Mouse (Mus musculus) CD4-positive, CD25-positive, alpha-beta regulatory T cell, adult 2 months (primary cell): Measurements from ENCODE around the gene Rgma.
A peak's percentile ranks its signal among the peaks of the same experiment; 100 is the strongest.

ENCODE experiments used
- DNase-seq: peaks from one replicate; pipeline ENCODE4 v3.0.0-alpha.2; 2012; ENCODE audit warnings: low read depth, low spot score

Gene Rgma

DNA sequence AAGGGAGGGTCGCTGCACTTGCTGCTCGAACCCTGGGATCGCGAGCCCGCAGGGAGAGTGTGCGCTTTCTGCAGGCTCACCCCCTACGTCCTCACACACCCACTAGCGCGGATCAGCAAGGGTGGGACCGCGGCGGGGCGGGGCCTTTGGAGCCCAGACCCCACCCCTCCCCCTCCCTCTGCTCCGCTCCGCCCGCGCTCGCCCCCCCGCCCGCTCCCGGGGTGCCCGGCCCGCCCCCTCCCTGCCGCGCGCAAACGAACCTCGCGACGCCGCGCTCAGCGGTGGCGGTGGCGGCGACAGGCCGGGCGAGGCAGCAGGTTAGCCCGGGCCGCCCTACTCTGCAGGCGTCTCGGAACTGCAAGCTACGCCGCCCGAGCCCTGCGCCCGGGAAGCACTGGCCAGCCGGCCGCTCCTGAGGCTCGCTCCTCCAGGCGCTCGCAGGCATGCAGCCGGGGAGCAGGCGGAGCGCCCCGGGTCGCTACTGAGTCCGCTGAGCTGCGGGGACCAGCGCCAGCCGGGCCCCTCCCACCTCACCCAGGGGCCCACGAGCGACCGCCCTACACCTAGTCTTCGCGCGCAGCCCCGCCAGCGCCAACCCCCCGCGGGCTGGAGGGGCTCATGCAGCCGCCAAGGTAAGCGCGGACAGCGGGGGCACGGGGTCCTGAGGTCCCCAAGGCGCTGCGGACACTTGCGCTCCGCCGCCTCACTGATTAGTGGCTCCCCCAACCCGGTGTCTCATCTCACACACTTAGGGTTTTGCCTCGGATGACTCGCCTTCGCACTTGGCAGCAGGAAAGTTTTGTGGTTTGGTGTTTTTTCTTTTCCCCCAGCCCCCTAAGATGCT, at the start of gene Rgma:
TSS of gene Rgma (plus strand) at position 253 of the 844 bp plus-strand sequence.
- peak; percentile 31 for DNase-seq

DNA sequence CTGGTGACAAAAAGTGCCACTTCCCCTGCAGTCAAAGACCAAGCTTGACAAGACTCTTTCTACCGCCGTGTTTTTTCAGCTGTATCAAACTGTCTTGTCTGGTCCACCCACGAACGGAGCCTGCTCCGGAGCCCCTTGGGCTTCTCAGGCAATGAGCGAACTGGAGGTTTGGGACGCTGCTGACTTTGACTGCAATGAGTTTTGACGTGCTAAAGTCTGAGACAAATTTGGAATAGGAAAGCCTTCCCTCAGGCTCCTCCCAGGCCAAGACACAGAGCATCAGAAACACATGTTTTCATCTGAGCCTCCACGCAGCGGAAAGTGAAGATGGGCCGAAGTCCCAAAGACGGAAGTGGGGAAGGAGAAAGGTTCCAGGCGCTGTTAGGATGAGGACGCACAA, 49.1 kb upstream of the Rgma start:
- DNase-seq = no peak

- no peak for DNase-seq
These were observed 48.6 kb upstream of the Rgma start for GRCm38 (mm10) chr7:73326680-73327079.

DNA sequence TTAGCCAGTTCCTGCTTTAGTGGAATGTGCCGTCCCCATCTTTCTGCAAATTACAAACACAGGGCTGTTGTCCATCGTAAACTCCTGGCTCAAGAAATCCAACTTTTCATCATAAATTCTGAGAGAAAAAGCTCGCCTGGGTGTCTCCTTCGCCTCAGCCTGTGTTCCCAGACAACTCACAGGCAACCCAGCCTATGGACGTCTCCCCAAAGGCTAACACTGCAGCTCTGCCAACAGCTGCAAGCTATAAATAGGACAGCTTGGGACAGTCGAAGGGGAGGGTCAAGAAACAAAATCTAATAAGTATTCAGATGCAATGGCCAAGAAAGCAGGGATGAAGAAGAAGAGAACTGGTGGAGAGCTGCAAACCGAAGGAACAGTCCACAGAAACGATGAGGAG, 48.1 kb upstream of the Rgma start:
- DNase-seq = no peak

- DNase-seq = no peak
These were observed 47.7 kb upstream of the Rgma start for GRCm38 (mm10) chr7:73327652-73328051.

GRCm38 (mm10) chr7:73328653-73329207, 46.6 kb upstream of the Rgma start:
- DNase-seq = no peak

DNA sequence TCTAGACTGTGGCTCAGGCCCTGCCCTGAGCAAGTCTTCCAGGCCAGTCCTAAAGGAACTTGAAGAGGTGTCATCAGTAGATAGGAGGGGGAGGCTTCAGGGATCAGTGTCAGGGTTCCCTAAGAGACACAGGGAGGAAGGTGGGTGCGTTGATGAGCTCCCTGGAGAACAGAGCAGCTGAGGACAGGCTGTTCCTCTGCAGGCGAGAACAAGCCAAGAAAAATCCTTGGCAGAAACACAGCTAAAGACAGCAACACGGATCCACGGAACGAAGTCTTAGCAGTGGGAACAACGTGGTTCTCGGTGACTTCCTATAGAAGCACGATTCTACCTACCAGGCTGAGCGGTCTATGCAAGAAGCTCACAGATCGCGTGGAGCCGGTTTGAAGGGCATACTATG, 44.6 kb upstream of the Rgma start:
- no peak for DNase-seq

GRCm38 (mm10) chr7:73331645-73332044, 43.7 kb upstream of the Rgma start:
- no peak for DNase-seq

DNA sequence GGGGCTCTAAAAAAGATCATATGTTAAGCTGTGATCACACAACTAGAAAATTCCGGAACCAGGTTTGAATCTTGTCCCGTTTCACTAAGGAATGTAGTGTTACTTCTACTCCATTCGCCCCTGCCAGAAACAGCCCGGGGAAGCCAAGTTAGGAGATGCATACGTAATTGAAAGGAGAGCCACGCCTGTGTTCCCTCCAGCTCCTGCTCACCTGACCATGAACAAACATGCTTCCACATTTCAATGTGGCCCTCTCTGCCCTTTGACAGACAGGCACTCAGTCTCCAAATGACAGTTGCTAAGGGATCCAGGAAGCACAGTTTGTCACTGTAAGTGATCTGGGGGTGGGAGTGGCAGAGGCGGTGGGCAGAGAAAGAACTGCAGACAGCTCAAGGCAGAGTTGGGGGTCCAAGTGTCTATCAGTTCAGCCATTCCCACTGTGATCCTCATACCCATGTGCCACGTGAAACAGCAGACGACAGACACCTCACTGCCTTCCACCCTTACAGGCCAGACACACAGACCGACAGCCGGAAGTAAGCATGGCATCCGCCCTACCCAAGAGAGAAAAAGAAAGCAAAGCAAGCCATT, 41.8 kb upstream of the Rgma start:
- no peak for DNase-seq

GRCm38 (mm10) chr7:73334883-73335282, 40.4 kb upstream of the Rgma start:
- no peak for DNase-seq

GRCm38 (mm10) chr7:73336380-73336779, 38.9 kb upstream of the Rgma start:
- no peak for DNase-seq

DNA sequence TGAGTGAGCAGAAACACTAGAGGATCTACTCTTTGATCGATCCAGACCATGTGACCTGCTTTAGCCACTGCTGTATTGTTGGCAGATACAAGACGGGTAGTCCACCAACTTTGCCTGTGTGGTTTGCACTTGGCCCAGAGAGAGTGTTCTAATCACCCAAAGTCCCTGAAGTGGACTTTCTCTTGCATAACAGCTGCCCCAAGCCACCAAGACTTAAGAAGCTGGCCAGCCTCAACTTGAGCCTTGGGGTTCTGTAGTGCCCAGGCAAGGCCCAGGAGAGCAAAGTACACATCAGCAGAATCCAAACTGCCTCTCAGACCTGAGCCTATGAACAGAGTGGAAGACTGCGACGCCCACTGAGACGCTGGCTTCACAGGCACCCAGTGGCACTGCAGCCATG, 37.0 kb upstream of the Rgma start:
- DNase-seq = no peak

DNA sequence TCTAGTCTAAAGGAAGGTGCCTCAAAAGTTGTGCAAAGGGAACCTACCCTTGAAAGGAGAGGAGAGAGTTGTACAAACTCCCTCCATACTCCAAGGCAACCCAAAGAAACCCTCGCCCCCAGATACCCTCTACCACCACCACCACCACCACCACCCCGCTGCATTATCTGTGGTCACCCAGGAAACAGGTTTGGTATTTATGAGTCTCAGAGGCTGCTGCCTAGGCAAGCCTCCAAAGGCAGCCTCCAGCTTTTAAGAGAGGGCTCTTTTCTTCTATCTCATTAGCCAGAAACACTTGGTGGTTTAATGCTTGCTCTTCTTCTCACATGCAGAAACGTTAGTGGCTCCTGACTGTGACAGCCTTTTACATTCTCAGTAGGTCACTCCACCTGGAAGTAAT, 31.5 kb upstream of the Rgma start:
- DNase-seq = no peak

DNA sequence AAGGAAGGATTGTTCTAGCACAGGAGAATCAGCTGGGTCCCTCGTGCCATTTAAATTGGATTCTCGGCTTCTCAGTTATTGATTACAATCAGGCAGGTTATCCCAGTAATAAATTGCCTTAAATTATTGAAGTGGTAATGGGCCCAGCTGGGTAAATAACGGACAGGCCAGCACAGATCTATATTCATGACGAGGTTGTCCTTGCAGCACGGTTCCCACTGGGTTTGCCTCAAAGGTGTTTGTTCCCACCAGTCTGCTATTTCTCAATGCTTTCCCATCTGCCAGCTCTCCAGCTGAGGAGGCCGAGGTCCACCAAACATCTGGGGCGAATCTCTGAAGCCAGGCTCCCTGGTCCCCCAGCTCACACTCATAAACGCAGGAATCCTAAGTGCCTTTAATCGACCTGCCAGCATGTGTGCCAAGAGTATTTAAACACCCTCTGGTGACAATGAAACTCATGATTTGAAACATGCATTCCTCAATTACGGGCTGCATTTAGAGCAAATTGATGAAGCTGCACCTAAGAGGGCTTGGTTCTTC, 26.7 kb upstream of the Rgma start:
- DNase-seq = no peak

DNA sequence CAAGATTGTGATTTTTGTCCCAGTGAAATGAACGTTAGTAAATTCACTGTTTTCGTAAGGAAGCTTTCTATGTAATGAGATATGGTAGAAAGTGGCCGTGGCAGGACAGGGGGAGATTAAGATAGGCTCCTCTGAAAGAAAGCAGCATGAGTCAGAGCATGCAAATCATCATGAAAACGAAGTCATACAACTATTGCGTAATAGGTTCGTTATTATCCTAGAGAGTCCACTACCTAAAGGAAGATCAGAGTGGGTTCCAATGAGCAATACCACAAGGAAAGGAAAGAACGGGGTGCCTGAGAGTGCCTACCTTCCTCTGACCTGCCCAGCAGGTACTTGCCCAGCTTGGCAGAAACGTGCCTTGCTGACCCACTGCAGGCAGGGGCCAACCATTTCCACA, 26.2 kb upstream of the Rgma start:
- DNase-seq = no peak

GRCm38 (mm10) chr7:73355229-73355628, 20.1 kb upstream of the Rgma start:
- no peak for DNase-seq

GRCm38 (mm10) chr7:73356901-73357300, 18.4 kb upstream of the Rgma start:
- no peak for DNase-seq

DNA sequence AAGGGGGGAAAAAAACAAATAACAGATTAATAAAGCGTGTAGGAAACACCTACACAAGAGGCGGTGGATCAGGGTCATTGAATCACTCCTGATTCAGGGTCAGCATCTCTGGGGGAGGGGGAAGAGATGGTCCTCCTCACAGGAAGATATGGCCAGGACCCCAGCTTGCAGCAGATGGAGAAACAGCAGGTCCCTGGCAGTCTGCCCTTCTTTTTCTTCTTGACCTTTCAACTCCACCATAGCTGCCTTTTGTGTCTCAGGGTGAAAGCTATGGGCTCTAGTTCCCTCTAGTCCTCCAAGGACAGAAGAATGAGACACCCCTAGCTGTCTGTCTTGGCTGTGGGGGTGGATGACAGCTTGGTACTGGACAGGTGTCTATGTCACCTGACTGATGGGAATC, 17.7 kb upstream of the Rgma start:
- DNase-seq = no peak

GRCm38 (mm10) chr7:73365511-73365910, 9.8 kb upstream of the Rgma start:
- DNase-seq = no peak

- DNase-seq = no peak
These were observed 9.3 kb upstream of the Rgma start for GRCm38 (mm10) chr7:73365965-73366364.

- no peak for DNase-seq
These were observed 7.4 kb upstream of the Rgma start for GRCm38 (mm10) chr7:73367681-73368464.

GRCm38 (mm10) chr7:73369992-73370391, 5.3 kb upstream of the Rgma start:
- no peak for DNase-seq
